Mouse (Mus musculus) NIH3T3 (cell line): ENCODE data around the gene Rasgef1a.

Experiments used
- DNase-seq: peaks from one replicate; pipeline ENCODE4 v3.0.0-alpha.2; 2012; ENCODE audit warnings: low read depth

Gene Rasgef1a

DNA sequence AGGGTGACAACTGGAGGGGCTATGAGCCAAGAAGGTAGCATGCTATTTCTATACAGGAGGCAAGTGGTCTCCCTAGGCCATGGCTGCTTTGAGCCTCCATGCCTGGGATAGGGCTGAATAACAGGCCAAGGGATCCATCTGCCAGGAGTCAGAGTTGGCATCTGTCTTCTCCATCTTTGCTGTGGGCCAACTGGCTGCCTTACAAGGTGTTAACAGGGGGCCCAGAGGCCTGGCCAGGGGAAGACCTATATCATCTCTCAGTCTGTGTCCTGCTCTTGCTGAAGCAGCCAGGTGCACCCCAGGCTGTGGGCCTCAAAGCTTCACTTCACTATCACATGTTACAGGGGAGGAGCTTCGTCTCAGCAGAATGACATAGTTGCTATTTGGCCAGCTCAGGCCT, 60.9 kb downstream of the Rasgef1a start:
- DNase-seq, result no peak

DNA sequence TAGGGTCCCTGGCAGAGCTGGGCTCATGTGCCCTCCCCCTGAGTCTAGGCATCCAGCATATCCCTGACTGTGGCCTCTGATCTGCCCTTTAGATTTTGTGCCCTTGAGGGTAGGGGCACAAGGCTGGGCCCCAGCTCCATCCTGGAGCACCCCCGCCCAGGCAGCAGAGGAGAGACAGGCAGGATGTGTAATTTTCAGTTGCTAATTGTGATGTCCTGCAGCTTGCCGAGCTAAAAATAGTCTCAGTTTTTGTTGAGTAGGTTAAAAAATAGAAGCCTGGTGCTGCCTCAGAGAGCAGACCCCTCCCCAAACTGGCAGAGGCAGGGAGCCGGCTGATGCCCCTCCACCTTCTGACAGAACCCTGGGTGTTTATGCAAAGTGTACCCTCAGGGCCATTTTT, 62.9 kb downstream of the Rasgef1a start:
- no peak for DNase-seq

DNA sequence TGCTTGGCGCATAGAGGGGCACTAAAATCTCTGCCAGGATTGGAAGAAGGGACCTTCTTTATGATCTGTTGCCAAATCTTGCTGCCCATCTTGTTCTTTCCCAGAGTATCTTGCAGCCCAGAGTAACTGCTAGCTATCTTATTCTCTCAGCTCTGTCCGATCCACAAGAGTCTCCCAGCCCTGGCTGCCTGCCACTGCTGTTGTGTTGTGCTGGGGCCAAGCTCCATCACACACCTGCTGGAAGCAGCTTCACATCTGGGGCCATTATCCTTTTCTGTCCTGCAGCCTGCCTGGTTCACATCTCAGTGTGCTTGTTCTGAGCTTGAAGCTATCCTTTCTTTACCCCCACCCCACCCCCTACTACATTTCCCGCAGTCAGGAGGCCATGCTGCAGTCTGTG, 65.0 kb downstream of the Rasgef1a start:
- no peak for DNase-seq

DNA sequence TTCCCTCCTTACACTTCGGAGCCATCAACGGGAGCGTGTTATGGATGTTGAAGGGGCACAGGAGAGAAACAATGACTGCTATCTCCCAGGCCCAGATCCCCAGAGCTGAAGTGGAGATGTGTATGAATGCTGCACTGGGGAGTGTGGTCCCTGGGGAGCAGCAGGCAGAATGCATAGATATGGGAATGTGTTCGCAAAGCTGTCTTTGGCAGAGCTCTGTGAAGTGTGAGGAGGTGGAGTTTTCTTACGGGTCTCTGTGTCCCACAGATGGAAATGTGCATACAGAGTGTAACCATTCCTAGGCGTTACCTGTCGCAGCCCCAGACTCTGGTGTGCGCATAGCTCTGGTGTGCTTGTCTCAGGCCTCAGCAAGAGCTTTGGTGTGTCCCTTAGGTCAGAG, 65.5 kb downstream of the Rasgef1a start:
- DNase-seq, result no peak

DNA sequence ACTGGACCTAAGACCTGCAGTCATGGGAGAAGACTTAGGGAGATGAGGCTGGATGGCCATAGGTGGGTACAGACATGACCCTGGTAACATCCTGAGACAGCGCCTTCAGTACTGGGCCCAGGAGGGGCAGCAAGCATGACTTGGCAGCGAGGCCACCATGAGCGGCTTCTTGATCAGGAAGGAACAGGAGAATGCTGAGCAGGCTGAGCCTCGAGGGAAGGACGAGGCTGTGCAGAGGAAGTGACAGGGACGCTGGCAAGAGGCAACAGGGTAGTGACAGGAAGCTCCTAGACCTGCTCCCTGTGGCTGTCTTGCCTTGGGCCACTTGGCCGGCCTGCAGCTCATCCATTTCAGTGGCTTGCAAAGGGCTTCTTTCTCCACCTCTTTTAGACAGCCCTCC, 66.2 kb downstream of the Rasgef1a start:
- no peak for DNase-seq

DNA sequence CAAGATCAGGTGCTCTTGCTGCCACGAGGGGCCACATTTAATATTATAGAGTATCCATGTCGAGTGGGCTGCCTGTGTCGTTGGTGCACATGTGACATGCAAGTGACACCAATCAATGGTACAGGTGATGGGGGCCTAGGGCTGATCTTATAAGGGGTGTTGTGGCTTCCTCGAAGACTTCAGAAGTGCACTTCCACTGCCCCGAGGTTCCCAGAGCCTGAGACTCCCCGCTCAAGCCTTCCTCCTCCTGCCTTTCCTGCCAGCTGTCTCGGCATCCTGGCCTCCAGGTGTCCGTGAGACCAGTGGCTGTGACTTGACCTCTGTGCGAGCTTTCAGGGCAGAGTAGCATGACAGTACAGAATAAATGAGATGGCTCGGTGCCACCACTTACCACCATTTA, 67.5 kb downstream of the Rasgef1a start:
- DNase-seq, result no peak

DNA sequence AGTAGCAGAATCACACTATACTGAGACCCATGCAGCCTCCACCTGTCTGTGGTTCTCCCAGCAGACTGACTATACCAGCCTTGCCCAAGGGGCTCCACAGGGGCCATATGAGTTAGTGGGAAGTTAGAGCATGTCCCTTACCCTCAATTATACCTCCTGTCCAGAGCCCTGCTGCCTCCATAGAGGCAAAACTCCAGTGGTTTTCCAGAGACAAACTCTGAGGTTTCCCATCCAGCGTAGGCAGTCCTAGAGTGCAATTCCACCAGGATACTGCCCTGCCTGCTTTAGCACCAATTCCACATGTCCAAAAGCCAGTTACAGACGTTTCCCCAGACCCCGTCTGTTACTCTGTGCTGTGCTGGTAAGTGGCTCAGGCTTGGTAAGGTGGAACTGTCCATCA, 68.1 kb downstream of the Rasgef1a start:
- no peak for DNase-seq

DNA sequence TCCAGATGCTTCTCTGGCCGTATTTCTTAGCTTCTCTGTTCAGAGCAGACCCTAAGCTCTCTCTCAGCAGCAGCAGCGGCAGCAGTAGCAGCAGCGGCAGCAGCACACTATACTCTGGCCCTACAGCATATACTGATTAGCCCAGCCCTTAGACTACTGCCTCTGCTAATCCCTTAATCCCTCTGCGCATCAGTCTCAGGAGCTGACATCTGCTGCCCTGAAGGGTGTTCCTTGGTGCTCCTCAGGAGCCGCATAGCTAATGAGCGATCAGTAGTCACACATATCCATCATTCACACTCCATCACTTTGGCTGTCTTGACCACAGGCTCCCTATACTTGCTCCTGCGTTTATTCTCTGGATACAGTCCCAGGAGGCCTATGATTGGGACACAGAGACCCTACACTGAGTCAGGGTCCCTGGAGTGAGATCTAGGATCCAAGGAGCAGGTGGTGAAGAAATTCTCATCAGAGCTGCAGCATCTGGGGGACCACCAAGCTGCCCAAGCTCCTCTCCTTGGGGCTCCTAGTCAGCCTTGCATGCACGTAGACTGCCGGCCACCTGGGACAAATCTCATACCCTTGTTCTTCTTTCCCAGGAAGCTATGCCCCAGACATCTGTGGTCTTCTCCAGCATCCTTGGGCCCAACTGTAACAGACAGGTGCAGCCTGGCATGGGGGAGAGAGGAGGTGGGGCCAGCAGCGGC, 68.7 kb downstream of the Rasgef1a start:
- DNase-seq, result no peak

DNA sequence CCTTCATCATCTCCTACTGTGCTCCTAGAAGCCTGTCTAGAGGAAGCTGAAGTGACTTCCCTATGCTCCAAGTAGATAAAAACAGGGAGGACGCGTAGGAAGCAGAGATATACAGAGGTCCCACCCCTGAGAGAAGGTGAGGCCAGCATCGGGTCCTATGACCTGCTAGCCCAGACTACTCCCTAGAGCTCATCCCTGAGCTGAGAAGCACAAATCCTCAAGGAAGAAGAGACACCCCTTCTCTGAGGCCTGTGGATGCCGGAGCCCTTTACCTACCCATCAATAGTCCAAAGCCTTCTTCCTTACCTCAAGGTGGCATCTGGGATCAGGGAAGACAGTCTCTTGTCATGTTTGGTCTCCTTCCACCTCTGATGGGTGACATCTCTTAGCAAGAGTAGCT, 69.5 kb downstream of the Rasgef1a start:
- DNase-seq, result no peak

DNA sequence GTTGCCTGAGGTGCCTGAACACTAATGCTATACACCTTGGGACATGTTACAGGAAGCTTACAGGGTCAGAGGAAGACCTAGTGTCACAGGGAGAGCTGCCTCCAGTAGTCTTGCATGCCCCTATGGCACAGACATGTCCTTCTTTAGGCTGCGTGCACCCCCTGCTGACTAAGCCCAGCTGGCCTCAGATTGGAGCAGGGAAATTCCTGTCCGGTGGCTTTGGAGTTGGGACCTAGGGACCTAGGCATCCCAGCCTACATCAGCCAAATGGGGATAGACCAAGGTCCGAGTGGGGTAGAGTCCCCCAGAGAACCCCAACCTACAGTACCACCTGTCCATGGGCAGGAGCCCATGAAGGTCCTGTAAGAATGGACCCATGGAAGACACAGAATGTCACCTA, 71.1 kb downstream of the Rasgef1a start:
- DNase-seq, result no peak

DNA sequence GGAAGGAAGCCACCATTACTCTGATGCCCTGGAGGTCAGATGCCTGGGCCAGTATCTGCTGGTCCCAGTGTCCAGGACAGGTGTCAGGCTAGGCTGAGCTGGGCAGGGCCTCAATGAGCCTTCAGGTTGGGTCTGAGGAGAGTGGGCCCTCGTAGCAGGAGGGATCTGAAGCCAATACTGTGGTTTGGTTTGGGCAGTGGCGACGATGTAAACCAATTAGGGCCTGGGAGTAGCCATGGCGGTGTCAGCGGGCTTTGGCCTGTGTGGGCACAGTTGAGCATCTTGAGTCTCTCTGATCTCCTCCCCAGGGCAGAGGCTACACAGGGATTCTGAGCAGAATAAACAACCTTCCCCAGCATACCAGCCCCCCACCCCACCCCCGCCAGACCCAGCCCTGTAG, 72.4 kb downstream of the Rasgef1a start:
- no peak for DNase-seq

DNA sequence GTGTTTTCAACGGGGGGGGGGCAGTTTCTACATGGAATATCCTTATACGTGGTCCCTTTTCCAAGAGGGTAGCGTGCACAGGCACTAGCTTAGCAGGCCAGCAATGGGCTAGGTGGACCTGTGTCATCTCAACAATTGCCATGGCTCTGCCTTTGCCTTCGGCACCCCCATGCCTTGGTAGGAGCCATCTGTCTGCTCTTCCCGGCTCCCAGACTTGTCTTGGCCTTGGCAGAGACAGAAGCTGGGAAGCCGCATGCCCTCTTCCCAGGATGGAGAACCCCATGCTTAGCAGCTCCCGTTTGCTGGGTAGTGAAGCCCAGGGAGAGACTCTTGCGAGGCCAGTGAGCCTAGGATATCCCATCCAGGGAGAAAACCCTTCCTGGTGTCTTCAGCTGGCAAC, 73.4 kb downstream of the Rasgef1a start:
- no peak for DNase-seq

DNA sequence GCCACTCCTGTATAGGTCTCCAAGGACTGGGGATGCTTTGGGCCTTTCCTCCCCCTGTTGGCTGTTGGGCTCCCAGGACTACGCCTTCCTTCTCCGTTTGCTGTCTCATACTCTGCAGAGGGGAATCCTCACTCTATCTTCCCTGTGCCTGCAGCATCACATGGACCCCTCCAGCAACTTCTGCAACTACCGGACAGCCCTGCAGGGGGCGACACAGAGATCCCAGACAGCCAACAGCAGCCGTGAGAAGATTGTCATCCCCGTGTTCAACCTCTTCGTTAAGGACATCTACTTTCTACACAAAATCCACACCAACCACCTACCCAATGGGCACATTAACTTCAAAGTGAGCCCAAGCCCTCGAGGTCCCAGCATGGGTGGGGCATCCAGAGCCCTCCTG, 76.7 kb downstream of the Rasgef1a start:
- DNase-seq, result no peak

DNA sequence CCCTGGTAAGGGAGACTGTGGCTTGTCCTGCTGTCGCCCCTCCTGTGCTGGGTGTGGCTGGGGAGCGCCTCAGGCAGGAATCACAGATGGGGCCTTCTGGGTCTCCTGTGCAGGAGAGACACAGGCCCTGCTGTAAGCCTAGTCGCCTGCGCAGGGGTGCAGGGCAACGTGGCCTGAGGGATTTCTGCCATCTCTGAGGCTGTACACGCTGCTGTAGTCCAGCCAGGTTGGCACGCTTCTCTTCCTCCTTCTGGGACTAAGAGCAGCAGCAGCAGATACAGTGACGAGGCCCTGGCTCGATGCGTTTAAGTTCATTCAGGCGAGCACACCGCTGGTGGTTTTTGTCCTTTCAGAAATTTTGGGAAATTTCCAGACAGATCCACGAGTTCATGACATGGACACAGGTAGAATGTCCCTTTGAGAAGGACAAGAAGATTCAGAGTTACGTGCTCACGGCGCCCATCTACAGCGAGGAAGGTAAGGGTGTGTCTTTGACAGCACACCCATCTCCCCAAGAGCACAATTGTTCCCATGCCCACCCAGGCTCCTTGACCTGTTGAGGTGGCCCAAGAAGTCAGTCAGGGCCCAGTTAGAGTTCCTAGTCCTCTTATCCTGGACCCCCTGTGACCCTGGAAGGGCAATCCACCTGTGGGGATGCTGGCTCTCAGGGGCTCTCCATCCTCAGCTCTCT, 77.7 kb downstream of the Rasgef1a start:
- DNase-seq, result no peak

DNA sequence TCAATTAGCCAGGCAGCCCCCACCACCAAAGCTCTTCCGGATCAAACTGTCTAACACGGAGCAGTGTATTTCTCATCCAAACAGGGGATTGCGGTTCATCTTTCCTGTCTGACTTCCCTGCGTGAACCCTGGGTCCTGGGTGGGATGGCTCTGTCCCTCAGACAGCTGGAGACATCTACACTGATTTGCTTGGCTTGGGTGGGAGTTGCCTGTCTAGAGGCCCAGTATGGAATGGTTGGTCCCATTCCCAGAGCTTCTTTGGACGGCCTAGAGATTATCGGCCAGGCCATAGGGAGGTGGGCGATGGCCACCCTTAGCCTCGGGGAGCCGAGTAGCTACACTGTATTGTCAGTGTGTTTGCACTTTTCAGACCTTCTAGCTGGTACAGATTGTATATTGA, 79.6 kb downstream of the Rasgef1a start:
- DNase-seq, result no peak

DNA sequence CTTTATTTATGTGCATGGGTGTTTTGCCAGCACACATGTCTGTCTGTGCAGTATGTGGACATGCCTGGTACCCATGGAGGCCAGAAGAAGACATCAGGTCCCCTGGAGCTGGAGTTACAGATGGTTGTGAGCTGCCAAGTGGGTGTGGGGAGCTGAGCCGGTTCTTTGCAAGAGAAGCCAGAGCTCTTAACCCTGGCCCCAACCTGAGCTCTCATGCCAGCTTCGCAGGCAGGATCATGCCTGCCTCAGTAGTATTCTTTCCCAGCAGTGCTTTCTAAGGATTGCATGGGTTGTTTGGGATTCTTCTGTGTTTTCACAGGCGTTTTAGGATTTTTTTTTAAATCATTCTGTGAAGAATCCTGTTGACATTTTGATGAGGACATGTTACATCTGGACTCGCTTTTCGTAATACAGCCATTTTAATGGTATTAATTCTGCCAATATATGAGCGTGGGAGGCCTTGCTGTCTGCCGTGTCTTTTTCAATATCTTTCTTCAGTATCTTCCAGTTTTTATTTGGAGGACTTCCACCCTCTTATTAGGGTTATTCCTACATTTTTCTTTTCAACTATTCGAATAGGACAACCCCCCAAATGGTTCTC, 86.6 kb downstream of the Rasgef1a start:
- DNase-seq, result no peak

DNA sequence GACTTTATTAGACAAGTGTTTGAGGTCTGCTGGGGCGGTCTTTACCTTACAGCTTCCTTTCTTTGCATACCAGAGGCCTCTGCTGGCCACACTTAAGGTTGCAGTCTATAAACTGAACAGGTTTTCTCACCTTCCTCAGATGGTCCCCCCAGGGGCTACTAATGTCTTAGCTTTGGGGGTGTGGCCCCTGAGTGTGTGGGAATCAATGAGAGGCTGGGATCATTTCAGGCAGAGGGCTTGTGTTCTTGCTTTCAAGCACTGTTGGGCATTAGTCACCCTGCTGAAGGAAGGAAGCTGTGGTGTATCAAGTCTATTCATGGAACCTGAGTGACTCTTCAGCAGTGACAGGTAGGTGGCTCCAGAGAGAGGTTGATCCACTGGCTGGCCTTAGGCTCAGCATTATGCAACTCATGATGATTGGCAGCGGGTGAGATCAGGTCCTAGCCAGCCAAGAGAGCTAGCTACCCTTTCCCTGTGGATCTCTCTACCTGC, 88.1 kb downstream of the Rasgef1a start:
- peak; percentile 48 for DNase-seq

DNA sequence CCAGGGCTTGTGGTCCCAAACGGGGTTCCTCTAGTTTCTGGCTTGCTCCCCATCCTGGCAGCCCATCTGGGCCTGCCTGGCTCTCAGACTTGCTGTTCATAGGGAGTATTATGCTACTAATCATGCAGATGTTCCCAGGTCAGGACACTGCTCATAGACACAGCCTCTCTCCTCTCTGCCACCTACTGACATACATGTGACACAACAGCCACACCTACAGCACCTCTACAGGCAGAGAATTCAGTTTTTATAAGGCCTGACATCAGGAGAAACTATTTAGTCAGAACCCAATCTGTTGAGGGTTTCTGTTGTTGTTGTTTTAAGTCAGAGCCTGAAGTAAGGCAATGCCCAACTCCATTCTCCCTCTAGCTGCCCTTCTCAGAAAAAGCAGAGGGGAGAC, 100.6 kb downstream of the Rasgef1a start:
- no peak for DNase-seq

DNA sequence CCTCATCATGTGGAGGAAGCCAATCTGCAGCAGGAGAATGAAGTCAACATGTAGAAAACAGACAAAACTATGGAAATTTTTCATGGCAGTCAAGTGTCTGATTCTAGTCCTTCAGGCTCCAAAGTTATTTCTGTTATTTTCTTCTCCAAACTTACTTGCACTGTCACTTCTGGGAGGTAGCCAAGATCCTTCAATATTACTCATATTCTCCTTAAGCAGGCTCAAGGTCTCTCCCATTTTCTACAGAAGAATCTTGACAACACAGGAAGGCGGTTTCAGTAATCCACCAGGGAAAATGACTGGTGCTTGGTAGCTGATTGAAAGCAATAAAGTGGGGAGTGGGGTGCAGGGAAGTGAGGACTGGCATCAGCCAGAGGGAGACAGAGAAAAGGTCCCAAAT, 111.5 kb downstream of the Rasgef1a start:
- DNase-seq, result peak; percentile 87

DNA sequence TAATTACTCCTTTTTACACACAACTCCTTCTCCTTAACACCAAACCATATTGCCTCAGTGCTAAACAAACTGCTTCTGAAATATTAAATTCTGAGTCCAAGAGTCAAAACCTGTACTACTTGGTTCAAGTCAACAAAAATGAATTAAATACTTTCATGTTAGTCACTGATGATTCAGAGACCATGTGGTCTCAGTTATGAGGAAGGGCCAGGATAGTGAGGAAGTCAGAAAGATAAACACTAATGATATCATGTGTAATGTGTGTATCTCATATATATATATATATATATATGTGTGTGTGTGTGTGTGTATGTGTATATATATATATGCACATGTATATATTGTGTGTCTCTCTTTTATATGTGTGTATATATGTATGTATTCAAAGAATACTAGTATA, 115.3 kb downstream of the Rasgef1a start:
- peak; percentile 70 for DNase-seq

DNA sequence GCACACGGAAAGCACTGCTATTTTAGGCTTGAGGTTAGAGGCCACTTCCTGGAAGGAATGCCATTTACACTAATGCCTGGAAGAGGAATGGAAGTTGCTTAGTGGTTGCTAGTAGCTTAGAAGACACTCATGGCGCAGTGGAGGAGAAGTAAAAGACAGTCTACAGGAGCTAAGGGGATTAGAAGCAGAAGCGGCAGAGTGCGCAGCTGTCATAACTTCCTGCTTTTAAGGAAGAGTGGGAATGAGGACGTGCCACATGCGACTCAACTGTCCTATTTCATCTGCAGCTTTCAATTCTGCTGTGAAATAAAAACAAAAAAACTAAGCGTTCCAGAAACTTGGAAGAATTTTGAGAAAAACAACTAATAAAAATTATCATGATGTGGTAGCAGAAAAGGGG, 116.0 kb downstream of the Rasgef1a start:
- DNase-seq, result no peak

DNA sequence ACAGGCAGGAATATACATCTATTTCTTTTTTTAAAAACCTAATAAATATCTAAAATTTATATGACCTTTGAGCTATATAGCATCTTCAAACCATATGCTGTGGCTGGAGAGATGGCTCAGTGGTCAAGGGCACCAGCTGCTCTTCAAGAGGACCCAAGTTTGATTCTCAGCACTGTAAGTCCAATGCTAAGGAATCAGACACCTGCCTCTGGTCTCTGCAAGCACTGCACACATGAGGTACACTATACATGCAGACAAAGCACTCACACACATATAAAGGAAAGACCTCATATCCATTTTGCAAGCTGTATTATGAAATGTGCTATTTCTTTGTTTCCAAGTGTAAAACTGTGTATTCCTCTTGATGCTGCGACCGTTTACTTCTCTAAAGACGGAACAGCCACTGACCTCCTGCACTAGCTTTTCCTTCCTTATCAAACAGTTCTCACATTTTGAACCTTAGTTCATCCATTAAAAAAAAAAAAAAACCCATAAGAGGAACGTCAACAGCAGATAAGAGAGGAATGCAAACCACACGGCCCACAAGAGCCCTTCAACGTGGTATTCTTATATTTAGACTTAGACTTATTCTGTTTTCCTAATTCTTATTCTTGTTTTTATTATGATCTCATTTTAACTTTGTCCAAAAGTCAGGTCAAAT, 116.7 kb downstream of the Rasgef1a start:
- DNase-seq, result no peak

DNA sequence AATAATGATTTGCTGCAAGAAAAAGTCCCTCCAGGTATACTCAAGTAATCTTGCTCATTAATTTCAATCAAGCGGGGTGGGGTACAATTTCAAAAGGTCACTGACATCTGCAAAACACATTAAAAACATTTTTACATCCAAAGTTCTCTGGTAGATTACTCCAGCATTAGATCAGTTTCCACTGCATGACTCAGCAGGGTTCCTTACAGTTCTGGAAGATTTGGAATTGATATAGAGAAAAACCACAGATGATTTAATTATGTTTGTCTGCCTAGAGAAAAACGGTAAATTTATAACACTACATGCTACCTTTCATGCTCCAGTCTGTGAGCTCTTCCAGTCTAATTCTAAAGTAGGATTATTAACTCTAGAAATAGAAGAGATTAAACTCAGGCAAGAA, 118.8 kb downstream of the Rasgef1a start:
- peak; percentile 54 for DNase-seq
